ENCODE assay signal across 9 mouse cellular contexts in the genomic region with DNA sequence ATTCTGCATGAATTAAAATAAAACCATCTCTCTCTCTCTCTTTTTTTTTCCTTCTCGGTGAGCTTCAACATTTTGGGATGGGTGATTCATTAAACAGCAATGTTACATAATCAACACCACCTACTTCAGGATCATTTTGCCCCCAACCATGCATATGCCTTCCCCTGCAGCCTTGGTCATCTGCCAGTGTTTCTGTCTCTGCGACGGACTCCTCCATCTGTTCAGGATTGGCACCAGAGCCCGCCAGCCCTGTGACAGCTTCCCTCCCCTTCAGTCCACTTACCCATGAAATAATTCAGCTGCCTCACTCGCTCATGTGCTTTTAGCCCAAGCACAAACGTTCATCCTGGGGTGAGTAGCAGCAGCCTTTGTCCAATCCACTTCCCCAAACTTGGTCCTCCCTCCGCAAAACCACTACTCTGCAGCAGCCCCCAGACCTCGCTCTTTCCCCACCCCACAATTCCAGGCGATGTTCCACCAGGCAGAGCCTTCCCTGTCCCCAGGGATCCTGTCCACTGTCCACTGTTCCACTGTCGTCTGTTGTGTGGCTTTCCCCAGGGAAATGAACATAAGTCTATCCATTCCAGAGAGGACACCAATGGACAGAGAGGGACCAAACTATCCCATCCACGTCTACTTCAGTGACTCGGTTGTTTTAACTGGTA. TPM values are rescaled to one million over a fixed set of nuclear protein-coding genes. Genes with fewer than 3 reads are reported as not detected.
DNase-seq lines count a peak whose midpoint lies in the region; ATAC-seq lines count a peak whose summit lies in the region.
"Had no signal": no experiment of that assay in that cellular context is flagged by ENCODE, and none has a peak within 500 bp of the region (broad histone marks: within the 10 kb centered on the region; RNA-seq: fewer than 3 reads in every experiment).

No protein-coding gene starts in this region.

- H3K36me3 ChIP-seq in heart, embryonic 12.5 days = no peaks in the 10 kb centered on the region
- H3K36me3 ChIP-seq in intestine, embryonic 15.5 days = no peaks in the 10 kb centered on the region
- H3K36me3 ChIP-seq: limb, embryonic 13.5 days had no signal

- 64% methylated on average over 12 of the region's 12 CpGs for WGBS in heart, embryonic 12.5 days
- 46% methylated on average over 12 of the region's 12 CpGs for WGBS in intestine, embryonic 15.5 days

- no peaks in the 10 kb centered on the region for H3K27me3 ChIP-seq in heart, embryonic 12.5 days (replicated peaks)
- H3K27me3 ChIP-seq in intestine, embryonic 15.5 days (replicated peaks) = no peaks in the 10 kb centered on the region

- H3K4me3 ChIP-seq in heart, embryonic 12.5 days = no peak overlapping the region
- H3K4me3 ChIP-seq in intestine, embryonic 15.5 days (replicated peaks) = no peak overlapping the region
- H3K4me3 ChIP-seq: limb, embryonic 13.5 days had no signal

- intact Hi-C loops in heart, postnatal 14 days (cut with DNase I) = no loop called here

- no peak overlapping the region for H3K9ac ChIP-seq in heart, embryonic 12.5 days
- no peak overlapping the region for H3K9ac ChIP-seq in intestine, embryonic 15.5 days
- H3K9ac ChIP-seq: limb, embryonic 13.5 days had no signal

- peaks cover 9% of the 10 kb centered on the region for H3K4me1 ChIP-seq in heart, embryonic 12.5 days (replicated peaks)
- peaks cover 11% of the 10 kb centered on the region for H3K4me1 ChIP-seq in intestine, embryonic 15.5 days (replicated peaks)
- H3K4me1 ChIP-seq: limb, embryonic 13.5 days had no signal

- H3K27ac ChIP-seq in heart, embryonic 12.5 days (ENCODE audit: poor library complexity, severe bottlenecking) = no peak overlapping the region
- H3K27ac ChIP-seq in intestine, embryonic 15.5 days = peak overlapping the region; percentile 48; the same call in 1 of the 2 replicates
- H3K27ac ChIP-seq: limb, embryonic 13.5 days had no signal

- ATAC-seq in heart, embryonic 12.5 days (ENCODE audit: insufficient number of reproducible peaks, low FRiP score) = no peak
- ATAC-seq in cerebellum, adult (ENCODE audit: insufficient number of reproducible peaks, low FRiP score, low TSS enrichment) = peak; percentile 77
- peak; percentile 37; the same call in 1 of the 2 replicates for ATAC-seq in intestine, embryonic 15.5 days

- H3K4me2 ChIP-seq in heart, embryonic 12.5 days = no peak overlapping the region
- H3K4me2 ChIP-seq in intestine, embryonic 15.5 days (replicated peaks) = peak overlapping the region; percentile 31
- H3K4me2 ChIP-seq: limb, embryonic 13.5 days had no signal

- H3K9me3 ChIP-seq in heart, embryonic 12.5 days (replicated peaks) = no peaks in the 10 kb centered on the region
- H3K9me3 ChIP-seq in intestine, embryonic 15.5 days = no peaks in the 10 kb centered on the region
- H3K9me3 ChIP-seq: limb, embryonic 13.5 days had no signal

- DNase-seq in heart, postnatal 14 days = peak; percentile 23 to 43
- peak; percentile 37 for DNase-seq in lung, postnatal 14 days
- no peak for DNase-seq in thymus, postnatal 0 days (ENCODE audit: low spot score)
- DNase-seq in thymus, postnatal 14 days = no peak
- no peak for DNase-seq in urinary bladder, adult 2 months (ENCODE audit: low spot score)

RNA-seq across cellular contexts. Expression of gene Prkar1b, which starts 11.4 kb away (rescaled TPM):
- 1 to 10 TPM; 1.5 to 2.1 TPM for total RNA-seq in heart, postnatal 14 days (2021)
- polyA plus RNA-seq in heart, embryonic 12.5 days (2016; fragmentation: Nextera tagmentation; extraction: Ambion mirVana) = 10.4 and 11.5 TPM in 2 replicates
- 25.3 and 26.1 TPM in 2 replicates for polyA plus RNA-seq in intestine, embryonic 15.5 days (2015; fragmentation: Nextera tagmentation; extraction: Ambion mirVana)
- polyA plus RNA-seq in thymus, postnatal 0 days (2015; fragmentation: Nextera tagmentation; extraction: Ambion mirVana) = 2.4 and 3.5 TPM in 2 replicates
- 15.0 and 17.8 TPM in 2 replicates for polyA plus RNA-seq in urinary bladder, adult 2 months (2012; rRNA removed)

RNA-seq across cellular contexts. Expression of gene Dnaaf5, which starts 11.6 kb away (rescaled TPM):
- 10 to 100 TPM; 14.7 to 16.8 TPM for total RNA-seq in heart, postnatal 14 days (2021)
- polyA plus RNA-seq in heart, embryonic 12.5 days (2016; fragmentation: Nextera tagmentation; extraction: Ambion mirVana) = 9.8 and 10.5 TPM in 2 replicates
- 7.0 and 7.5 TPM in 2 replicates for polyA plus RNA-seq in intestine, embryonic 15.5 days (2015; fragmentation: Nextera tagmentation; extraction: Ambion mirVana)
- 3.4 and 4.1 TPM in 2 replicates for polyA plus RNA-seq in thymus, postnatal 0 days (2015; fragmentation: Nextera tagmentation; extraction: Ambion mirVana)
- polyA plus RNA-seq in urinary bladder, adult 2 months (2012; rRNA removed) = 8.0 and 11.7 TPM in 2 replicates

Comparison
In these comparisons a context has a peak if more than half of its experiments do, and no peak if none do; other contexts are left out.
1. DNase-seq: peak in heart, postnatal 14 days (2 of 2) and lung, postnatal 14 days (single experiment); none in thymus, postnatal 0 days (single experiment), thymus, postnatal 14 days (single experiment) and urinary bladder, adult 2 months (single experiment).